Mouse (Mus musculus) R1 (cell line): ENCODE measurements at regions not wholly inside any gene's neighbourhood (a gene's known extent, or its start where the extent isn't known, plus 50 kb on each side); places are given as distances from the start of the nearest gene placed in this dataset.
A peak's percentile ranks its signal among the peaks of the same experiment; 100 is the strongest.

Experiments used
- DNase-seq: peaks from one replicate; pipeline ENCODE4 v3.0.0-alpha.2; 2018; ENCODE audit warnings: low read depth, low spot score

DNA sequence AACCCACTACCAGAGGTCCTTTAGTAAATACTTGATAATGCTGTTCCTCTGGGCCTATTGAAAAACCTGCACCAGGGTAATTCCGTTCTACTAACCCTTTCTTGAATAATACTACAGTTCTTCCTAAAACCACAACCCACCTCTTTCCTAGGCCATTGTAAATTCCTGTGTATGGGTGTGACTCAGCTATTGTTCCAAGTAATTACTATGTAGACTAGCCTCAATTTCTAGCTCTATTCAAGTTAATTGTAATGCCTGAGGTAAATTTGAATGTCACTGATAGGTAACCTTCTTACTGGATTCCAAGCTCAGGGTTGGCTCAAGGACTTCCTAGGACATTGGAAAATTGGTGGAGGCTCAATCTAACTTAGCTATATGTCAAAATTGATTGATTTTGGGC, 185.1 kb upstream of the Slc5a7 start:
- DNase-seq, result peak; percentile 60

DNA sequence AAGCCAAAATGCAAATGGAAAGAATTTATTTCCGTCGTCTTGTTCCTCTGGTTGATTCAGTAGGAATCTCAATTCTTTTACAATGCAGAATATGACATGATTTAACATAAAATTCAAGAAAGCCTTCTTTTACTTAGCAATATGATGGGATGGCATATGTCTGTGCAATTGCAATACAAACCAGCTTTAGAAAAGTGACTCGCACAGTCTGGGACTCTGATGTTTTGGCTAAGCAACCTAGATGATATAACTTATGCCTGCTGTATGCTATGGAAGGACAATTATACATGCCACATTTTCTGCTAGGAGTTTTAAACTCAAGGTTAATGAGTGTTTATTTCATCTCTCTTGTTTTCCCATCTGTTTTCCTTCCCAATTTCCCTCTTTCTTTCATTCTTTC, 141.1 kb upstream of the Slc5a7 start:
- DNase-seq, result no peak

- no peak for DNase-seq
Measured at GRCm38 (mm10) chr17:54438435-54438834, 139.6 kb upstream of the Slc5a7 start.

GRCm38 (mm10) chr17:54429922-54430321, 131.1 kb upstream of the Slc5a7 start:
- no peak for DNase-seq

GRCm38 (mm10) chr17:54414260-54414659, 115.4 kb upstream of the Slc5a7 start:
- no peak for DNase-seq

DNA sequence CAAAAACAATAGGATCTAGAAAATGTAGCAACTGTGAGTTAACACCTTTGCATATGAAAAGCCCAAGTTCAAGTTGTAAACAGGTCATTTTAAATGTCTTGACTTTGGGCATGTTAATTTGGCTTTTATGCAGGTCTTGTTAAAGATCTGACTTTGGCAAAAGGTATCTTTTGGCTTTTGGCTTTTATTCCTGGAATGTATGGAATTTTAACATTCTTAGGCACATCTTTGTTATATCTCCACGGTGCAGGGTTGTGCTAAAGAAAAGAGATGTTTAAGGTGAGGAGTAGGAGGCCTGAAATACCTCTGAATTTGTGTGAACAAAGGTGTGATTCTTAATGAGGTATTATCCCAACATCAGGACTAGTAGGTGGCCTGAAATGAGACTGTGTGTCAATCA, 97.6 kb upstream of the Slc5a7 start:
- DNase-seq, result peak; percentile 74

DNA sequence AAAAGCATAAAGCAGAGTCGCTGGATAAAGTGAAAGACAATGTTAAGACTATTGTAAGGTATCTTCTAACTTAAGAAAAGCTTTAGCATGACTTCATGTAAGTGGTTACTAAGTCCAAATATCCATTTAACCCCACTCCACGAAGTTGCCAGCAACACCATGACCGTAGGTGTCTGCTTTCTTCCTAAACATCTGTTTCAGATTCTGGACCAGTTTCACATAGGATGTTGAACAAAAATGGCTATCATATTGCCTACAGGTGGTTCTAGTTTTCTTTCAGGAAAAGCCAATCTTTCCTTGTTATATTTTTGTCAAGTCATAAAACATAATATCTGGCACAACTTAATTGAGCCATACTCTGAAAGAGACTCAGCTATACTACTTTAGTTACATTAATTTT, 78.7 kb upstream of the Slc5a7 start:
- no peak for DNase-seq

DNA sequence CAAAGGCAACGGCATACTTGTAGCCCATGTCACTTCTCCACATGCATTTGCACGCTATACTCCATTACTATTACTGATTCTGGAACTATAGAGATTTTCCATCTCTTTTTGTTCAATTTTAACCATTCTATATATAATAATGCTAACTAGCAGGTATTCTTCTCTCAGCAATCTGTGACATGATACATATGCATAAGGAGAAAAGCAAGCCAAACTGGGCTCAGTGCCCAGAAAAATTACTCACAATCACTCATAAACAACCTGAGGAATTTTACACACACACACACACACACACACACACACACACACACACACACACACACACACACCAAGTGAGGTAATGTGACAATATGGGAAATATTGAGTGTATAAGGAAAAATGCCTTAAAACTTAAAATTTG, 69.8 kb upstream of the Slc5a7 start:
- DNase-seq, result no peak

GRCm38 (mm10) chr17:54367948-54368347, 69.1 kb upstream of the Slc5a7 start:
- no peak for DNase-seq

DNA sequence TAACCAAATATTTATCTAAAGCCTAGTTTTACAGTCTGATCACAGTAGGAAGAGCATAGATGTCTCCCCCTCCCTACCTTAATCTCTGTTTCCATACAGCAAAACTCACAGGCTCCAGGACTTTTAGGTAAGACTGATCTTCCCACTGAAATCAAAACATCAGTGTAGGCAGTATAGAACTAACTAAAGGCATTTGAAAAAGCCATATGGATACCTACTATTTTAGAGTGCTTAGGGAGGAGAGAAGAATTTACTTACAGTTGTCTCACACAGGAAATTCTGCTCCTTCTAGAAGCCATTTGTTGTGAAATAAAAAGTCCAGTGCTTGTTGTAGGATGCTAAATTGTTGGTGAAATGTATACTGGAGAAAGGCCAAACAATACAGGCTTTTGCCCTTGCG, 64.2 kb upstream of the Slc5a7 start:
- DNase-seq, result no peak

DNA sequence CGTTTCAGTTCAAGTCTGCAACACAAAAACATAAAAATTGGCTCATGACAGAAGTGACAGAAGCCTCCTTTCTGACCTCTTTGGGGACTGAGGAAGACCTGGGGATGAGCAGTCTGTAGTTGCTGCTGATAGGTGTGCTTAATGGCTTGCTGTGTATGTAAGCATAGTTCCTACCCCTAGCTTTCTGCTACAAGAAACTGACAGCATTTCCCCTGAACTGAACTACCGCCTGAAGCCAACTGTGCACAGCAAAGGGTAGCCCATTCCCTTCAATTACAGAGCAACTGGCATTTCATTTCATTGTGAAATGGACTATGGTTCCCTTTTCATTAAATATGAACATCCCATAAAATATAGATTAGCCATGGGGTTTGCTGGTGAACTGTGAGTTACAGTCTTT, 54.2 kb upstream of the Slc5a7 start:
- DNase-seq, result no peak

- peak; percentile 5 for DNase-seq
Measured at GRCm38 (mm10) chr17:54350881-54351280, 52.0 kb upstream of the Slc5a7 start.
